Mouse (Mus musculus) megakaryocyte, embryonic 14.5 days (primary cell): Measurements from ENCODE around the gene Cat.

ENCODE experiments used
- FLI1 ChIP-seq: IDR thresholded peaks from 2 replicates; pipeline ENCODE4 v1.6.1; 2012; ENCODE audit warnings: low read length, inconsistent platforms, mixed read lengths
- GATA1 ChIP-seq: IDR thresholded peaks from 3 replicates; pipeline ENCODE4 v1.6.1; 2012; ENCODE audit warnings: mixed read lengths, low read length, inconsistent platforms, borderline replicate concordance

- TF ChIP-seq GATA1 (no peak), FLI1 (no peak)
Observed at GRCm38 (mm10) chr2:103476180-103476579, 8.8 kb downstream of the Cat start.
